Mouse (Mus musculus) layer of hippocampus, postnatal 10 days (tissue): ENCODE results near the gene Gas2l1. TPM values are rescaled to one million over a fixed set of nuclear protein-coding genes. Genes with fewer than 3 reads are reported as not detected.

Source experiments
- DNase-seq, 2 experiments: peaks; one replicate each; pipeline ENCODE4 v3.0.0; 2021; ENCODE audit warnings: low spot score in 2 of 2
- total RNA-seq, 2 experiments: library from RNA; stranded (reverse); gene quantifications; 2 replicates each; pipeline ENCODE4 v1.2.3; 2021

The Gas2l1 gene
- total RNA-seq, 2 experiments from 2014 or later, result 50.2 to 54.7 TPM

- no peak for DNase-seq
These were observed 18.7 kb downstream of the Gas2l1 start for GRCm38 (mm10) chr11:5046321-5046926.

GRCm38 (mm10) chr11:5042645-5043381 is 22.3 kb downstream of the Gas2l1 start:
- no peak for DNase-seq

- peak; percentile 60 to 61 for DNase-seq
These were observed 23.9 kb downstream of the Gas2l1 start for GRCm38 (mm10) chr11:5041144-5041780.

GRCm38 (mm10) chr11:5040585-5040984 is 24.5 kb downstream of the Gas2l1 start:
- no peak for DNase-seq

GRCm38 (mm10) chr11:5037146-5037854 is 27.8 kb downstream of the Gas2l1 start:
- no peak for DNase-seq

GRCm38 (mm10) chr11:5035421-5035820 is 29.7 kb downstream of the Gas2l1 start:
- peak; percentile 61 to 65 for DNase-seq

- no peak for DNase-seq
These were observed 32.0 kb downstream of the Gas2l1 start for GRCm38 (mm10) chr11:5033136-5033535.

GRCm38 (mm10) chr11:5032706-5033105 is 32.4 kb downstream of the Gas2l1 start:
- no peak for DNase-seq

GRCm38 (mm10) chr11:5028228-5028627 is 36.9 kb downstream of the Gas2l1 start:
- no peak for DNase-seq

GRCm38 (mm10) chr11:5025108-5025507 is 40.0 kb downstream of the Gas2l1 start:
- no peak for DNase-seq

GRCm38 (mm10) chr11:5017506-5017905 is 47.6 kb downstream of the Gas2l1 start:
- DNase-seq, result peak in 1 of 2 experiments; percentile 57

GRCm38 (mm10) chr11:5016286-5016685 is 48.8 kb downstream of the Gas2l1 start:
- no peak for DNase-seq

- DNase-seq, result peak; percentile 81 to 85
These were observed 49.4 kb downstream of the Gas2l1 start for GRCm38 (mm10) chr11:5015720-5016119.

GRCm38 (mm10) chr11:5012213-5012715 is 52.9 kb downstream of the Gas2l1 start:
- peak in 1 of 2 experiments; percentile 12 for DNase-seq

GRCm38 (mm10) chr11:5011480-5011879 is 53.6 kb downstream of the Gas2l1 start:
- DNase-seq, result no peak

GRCm38 (mm10) chr11:5010205-5010604 is 54.9 kb downstream of the Gas2l1 start:
- no peak for DNase-seq

GRCm38 (mm10) chr11:5009354-5010074 is 55.6 kb downstream of the Gas2l1 start:
- DNase-seq, result no peak

- DNase-seq, result no peak
These were observed 56.3 kb downstream of the Gas2l1 start for GRCm38 (mm10) chr11:5008867-5009266.

GRCm38 (mm10) chr11:5007186-5007585 is 57.9 kb downstream of the Gas2l1 start:
- no peak for DNase-seq

GRCm38 (mm10) chr11:5005528-5005927 is 59.6 kb downstream of the Gas2l1 start:
- DNase-seq, result no peak
